Mouse (Mus musculus) ES-Bruce4 (cell line): ENCODE data around the gene Rec8.

Source experiments
- CTCF ChIP-seq: IDR thresholded peaks from one replicate; pipeline ENCODE4 v1.8.1; 2011; ENCODE audit warnings: low read depth, low read length
- POLR2A ChIP-seq: IDR thresholded peaks from one replicate; pipeline ENCODE4 v1.8.1; 2011; ENCODE audit warnings: low read length; ENCODE audit not compliant: insufficient read depth

- TF ChIP-seq CTCF (no peak), POLR2A (no peak)
Observed at GRCm38 (mm10) chr14:55618486-55619195, 804 bp downstream of the Rec8 start.
